Mouse (Mus musculus) bone marrow macrophage, adult 2 months (primary cell): ENCODE results near the gene Msx3.

Experiments
- CTCF ChIP-seq: IDR thresholded peaks from 2 replicates; pipeline ENCODE4 v1.5.1; 2012; ENCODE audit warnings: low read depth, mild to moderate bottlenecking, low read length, moderate library complexity
- POLR2A ChIP-seq: IDR thresholded peaks from 2 replicates; pipeline ENCODE4 v1.6.1; 2012; ENCODE audit warnings: mild to moderate bottlenecking, low read depth, low read length, borderline replicate concordance

DNA sequence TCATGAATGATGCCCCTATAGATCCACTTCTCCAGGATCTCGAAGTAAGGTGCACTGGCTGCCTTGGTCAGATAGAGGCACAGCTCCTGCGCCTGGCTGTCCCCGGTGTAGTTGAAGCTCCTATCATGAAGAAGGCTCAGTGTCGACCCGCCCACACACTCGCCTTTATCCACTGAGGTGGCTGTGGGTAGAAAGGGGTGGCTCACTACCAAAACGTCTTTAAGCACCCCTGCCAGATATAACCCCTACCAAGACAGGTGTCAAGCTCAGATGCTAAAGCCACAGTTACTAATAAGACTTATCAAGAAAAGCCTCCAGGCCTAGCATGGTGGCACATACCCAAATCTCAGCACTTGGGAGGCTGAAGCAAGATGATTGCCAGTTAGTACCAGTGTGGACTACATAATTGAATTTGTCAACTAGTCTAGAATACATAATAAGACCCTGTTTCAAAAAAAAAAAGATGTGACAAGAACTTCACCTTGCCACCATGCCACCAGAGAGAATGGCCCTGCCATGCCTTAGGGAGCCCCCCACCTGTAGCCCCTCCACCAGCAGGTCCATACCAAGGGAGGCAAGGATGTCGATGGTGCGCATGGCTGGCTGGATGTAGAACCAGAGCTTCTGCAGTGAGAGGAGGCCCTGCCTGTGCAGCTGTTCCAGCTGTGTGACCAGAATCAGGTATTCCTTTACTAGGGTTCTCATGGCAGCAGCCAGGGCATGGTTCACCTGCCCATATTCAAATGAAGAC is 41.9 kb downstream of the Msx3 start:
- no peak for TF ChIP-seq CTCF
- TF ChIP-seq POLR2A: no peak
